Mouse (Mus musculus): ENCODE data around the gene Laptm5.

Laptm5 gene

DNA sequence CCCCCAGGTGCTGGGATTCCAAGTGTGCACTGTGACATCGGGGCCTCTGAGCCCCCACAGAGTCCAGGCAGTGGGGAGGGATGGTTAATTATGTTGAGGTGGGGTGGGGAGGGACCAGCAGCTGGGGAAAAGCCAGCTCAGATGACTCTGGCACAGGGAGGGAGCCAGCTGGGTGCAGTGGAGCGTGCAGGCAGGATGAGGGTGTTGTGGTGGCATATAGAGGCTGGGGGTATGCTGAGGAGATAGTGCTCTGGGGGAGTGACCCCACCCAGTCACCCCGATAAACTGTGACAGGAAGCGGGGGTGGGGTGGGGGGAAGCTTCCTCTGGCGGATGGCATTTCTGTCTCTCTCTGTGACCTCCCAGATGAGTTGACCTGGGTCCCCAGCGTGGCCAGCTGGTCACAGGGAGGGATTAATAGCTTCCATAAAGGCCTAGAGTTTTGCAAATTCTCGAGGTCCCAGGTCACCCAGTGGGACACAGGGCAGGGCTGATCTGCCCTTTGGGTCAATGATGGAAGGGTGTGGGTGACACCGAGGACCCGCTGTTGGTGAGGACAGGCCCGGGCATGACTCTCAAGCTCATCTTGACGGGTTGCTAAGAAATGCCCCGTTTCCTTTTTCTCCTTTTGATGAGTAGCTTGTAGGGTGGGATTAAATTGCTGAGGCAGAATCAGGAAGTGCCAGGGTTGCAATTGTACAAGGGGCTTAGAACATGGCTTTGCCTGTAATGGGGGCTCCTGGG is 8.2 kb downstream of the Laptm5 start:
- no peak for DNase-seq (ENCODE audit: low read depth, low spot score)

GRCm38 (mm10) chr4:130921986-130922385 is 9.1 kb downstream of the Laptm5 start:
- DNase-seq (ENCODE audit: low read depth, low spot score), result no peak

GRCm38 (mm10) chr4:130926274-130926673 is 13.3 kb downstream of the Laptm5 start:
- DNase-seq (ENCODE audit: low read depth, low spot score), result no peak

DNA sequence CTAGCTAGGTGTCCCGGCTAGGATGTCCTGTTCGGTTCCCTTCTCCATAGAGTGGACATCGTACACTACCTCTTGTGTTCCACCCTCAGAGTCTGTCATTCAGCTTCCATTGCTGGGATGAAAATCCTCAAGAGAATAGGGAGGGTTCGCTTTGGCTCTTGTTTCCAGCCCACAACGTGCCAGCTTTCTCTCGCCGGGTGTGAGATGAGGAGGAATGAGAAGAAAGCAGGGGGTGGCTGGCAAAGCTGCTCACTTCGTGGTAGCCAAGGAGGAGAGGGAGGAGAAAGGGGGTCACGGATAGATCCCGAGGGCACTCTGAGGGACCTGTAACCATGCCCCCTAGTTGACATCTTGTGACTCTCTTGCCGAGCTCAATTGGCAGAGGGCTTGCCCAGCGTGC is 14.9 kb downstream of the Laptm5 start:
- DNase-seq (ENCODE audit: low read depth, low spot score), result no peak

DNA sequence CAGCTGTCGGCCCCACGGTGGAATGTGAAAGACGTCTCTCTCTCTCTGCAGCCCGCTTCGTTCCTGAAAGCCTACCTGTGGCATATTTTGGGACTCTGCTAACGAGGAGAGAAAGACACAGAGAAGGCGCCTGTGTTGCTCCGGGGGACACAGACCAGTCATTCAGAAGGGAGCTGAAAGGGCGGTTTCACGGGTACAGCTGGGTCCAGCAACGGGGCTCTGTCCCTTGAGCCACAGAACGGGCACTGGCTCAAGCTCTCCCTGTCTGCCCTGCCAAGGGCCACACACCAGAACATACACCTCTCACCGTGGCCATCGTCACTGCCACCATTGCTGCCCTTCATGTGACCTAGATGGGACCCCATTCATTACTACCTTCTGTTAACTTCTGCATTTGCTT is 29.7 kb downstream of the Laptm5 start:
- DNase-seq (ENCODE audit: low read depth, low spot score), result no peak

DNA sequence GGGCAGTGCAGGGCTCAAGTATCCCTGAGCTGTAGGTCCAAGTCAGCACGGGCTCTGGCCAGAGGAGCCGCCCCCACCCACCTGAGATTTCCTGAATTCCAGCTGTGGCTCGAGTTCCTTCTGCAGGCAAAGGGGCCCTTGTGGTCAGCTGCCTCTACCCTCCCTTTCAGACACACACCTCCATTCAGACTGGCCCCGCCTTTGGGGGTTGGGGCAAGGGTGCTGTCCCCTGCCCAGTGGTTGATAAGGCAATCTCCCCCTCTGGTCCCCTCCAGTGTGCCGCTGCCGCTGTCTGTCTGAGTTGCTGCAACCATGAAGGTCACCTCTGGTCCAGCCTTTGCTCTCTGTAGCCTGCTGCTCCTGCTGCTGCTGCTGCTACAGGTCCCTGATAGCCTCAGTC is 31.2 kb downstream of the Laptm5 start, which contains the start of gene Matn1:
Gene Matn1, plus strand, starts transcription at position 274 of the 400 bp plus-strand sequence.
- DNase-seq (ENCODE audit: low read depth, low spot score), result no peak

DNA sequence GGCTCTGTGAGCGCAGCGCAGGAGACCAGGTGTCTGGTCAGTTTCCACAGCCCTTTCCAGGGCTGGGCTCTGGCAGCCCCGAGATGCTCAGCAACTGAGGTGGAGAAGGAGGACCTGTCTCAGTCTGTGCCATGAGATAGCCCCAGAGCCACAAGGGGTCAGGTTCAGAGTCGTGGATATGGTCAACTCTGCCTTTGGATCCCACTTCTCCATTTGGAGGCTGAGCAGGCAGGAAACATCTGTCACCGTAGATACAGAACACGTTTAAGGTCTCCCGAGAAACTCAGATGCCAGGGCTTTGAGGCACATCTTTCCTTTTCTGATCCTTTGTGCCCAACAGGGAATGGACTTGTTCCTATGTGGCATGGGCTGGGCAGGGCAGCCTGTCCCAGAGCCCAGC is 31.9 kb downstream of the Laptm5 start:
- DNase-seq (ENCODE audit: low read depth, low spot score), result no peak

DNA sequence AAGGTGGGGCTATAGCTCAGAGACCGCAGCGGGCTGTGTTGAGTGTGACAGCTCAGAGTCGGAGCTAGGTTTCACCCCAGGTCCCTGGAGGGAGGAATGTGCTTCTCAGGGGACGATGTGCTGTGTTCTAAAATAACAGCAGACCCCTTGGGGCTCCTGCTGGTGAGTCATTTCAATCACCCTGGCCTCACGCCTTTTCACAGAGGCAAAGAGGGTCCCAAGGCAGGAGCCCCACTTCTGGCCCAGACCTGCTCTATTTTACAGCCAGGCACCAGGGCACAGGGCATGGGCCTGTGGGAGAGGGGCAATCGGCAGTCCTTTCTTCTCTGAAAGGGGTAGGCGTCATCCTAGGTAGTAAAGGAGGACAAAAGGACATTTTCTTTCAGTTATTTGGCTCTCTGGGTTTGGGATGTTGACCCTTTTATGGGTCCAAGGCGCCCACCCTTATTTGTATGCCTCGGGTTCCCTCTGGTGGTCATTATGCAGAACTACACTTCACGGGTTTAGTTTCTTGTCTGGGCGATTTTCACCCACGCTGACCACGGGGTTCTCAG is 34.2 kb downstream of the Laptm5 start:
- no peak for DNase-seq (ENCODE audit: low read depth, low spot score)

GRCm38 (mm10) chr4:130949821-130950384 is 37.0 kb downstream of the Laptm5 start:
- DNase-seq (ENCODE audit: low read depth, low spot score), result no peak

DNA sequence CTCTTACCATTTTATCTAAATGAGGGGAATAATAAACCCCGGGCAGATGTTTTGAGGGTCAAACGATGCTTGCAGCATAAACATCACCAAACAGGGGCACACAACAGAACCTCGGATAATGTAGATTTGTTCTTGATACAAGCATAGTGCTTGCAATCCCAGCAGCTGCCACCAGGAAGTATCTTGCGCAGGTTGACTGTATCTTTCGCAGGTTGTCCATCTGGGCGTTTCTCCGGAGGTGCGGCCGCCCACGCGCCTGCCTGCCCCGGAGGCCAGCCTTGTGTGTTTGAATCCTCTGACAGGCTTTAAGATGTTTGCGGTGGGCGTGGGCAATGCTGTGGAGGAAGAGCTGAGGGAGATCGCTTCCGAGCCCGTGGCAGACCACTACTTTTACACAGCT is 39.6 kb downstream of the Laptm5 start:
- DNase-seq (ENCODE audit: low read depth, low spot score), result no peak

GRCm38 (mm10) chr4:130957156-130957555 is 44.2 kb downstream of the Laptm5 start:
- DNase-seq (ENCODE audit: low read depth, low spot score), result no peak

GRCm38 (mm10) chr4:130958812-130959211 is 45.9 kb downstream of the Laptm5 start:
- DNase-seq (ENCODE audit: low read depth, low spot score), result no peak

DNA sequence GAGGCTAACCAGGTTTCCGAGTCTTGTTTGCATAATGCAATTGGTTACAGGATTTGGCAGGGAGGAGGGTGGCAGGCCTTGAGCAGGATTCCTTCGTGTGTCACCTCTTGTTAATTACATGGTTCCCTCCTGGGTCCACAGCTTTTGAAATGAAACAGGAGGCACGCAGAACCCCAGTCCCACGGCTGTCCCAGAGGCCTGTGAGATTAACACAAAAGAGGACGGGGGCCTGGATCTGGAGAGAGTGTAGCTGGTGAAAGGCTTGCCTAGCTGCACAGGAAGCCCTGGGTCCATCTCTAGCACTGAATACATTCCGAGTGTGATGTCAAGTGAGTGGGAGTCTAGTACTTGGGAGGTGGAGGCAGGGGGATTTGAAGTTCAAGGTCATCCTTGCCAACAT is 46.8 kb downstream of the Laptm5 start:
- DNase-seq (ENCODE audit: low read depth, low spot score), result no peak

GRCm38 (mm10) chr4:130960118-130960734 is 47.3 kb downstream of the Laptm5 start:
- peak; percentile 53 for DNase-seq (ENCODE audit: low read depth, low spot score)

GRCm38 (mm10) chr4:130971278-130971677 is 58.4 kb downstream of the Laptm5 start:
- DNase-seq (ENCODE audit: low read depth, low spot score), result no peak

- DNase-seq (ENCODE audit: low read depth, low spot score), result no peak
These were observed 59.5 kb downstream of the Laptm5 start for GRCm38 (mm10) chr4:130972421-130972829.

DNA sequence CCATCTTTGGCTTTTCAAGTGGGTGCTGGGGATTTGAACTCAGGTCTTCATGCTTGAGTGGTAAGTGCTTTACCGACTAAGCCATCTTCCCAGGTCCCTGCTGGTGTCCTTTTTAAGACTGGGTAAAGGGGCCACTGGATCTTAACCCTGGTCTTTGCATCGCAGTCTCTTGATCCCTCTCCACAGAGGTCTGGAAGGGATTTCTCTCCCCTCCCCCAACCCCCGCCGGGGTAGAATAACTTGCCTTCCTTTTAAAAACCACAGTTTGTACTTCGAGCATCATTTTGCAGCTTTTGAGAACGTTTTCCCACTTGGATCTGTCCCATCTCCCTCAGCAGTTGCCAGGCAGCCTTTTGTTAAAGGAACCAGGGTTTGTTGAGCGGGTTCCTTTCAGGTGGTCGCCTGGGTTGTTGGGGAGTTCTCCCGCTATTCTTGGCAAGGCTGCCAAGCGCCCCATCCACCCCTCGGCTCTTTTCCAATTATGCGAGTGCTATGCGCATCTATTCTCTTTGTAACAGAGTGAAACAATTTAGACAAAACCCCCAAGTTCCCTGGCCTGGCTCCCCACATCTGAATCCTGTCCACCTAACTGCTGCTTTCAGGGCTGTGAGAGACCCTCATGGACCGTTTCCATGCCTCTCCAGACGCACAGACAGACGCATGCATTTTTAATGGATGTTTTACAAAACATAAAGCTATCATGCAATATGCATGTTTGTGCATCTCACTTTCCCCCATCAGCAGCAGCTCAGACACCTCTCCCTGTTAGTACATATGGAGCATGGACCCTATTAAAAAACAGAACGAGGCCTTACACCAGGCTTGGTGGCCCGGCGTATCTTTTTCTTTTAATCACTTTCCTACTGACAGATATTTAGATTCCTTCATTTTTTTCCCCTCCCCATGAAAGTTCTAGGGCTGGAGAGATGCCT is 60.7 kb downstream of the Laptm5 start:
- no peak for DNase-seq (ENCODE audit: low read depth, low spot score)

GRCm38 (mm10) chr4:130978981-130979380 is 66.1 kb downstream of the Laptm5 start:
- no peak for DNase-seq (ENCODE audit: low read depth, low spot score)

DNA sequence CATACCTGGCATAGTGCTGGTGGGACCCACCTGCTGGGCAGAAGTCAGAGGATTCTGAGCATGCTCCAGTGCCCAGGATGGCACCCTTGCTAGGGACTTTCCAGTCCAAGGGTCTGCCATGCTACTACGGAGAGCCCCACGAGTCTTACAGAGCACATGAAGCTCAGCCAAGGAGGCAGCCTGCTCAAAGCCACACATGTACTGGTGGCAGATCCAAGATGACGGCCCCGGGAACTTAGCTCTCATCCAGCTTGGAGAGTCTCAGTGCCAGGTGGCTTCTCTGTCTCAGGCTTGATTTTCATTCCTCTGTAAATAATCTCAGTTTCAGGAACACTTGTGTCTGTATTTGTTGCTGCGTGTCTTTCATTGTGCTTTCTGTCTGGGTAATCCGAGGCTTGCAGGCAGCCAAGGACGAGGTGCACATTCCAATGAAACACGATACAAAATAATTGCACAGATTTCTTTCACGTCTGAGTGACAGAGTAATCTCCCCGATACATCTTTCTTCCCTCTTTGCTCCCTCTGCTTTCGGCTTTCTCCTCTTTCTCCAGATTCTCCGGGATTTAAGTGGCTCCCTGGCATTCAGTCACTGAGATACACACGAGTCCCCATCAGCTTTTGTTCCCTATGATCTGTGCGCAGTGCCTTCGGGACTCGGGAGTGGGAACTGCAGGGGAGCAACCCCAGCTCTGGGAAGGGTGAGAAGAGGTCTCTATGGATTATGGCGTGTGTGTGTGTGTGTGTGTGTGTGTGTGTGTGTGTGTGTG is 71.7 kb downstream of the Laptm5 start:
- DNase-seq (ENCODE audit: low read depth, low spot score), result no peak

Data from WW6 (cell line).